Mouse (Mus musculus): ENCODE measurements around the gene Sv2a. TPM values are rescaled to one million over a fixed set of nuclear protein-coding genes. Genes with fewer than 3 reads are reported as not detected.
A peak's percentile ranks its signal among the peaks of the same experiment; 100 is the strongest.
"Not testable (repeated sequence)": the region's sequence is repeated elsewhere in the genome, so short reads cannot be mapped to it uniquely, and the experiment has no call there.

Gene Sv2a
- polyA plus RNA-seq, 1 experiment from 2014 or later, result 72.0 TPM

DNA sequence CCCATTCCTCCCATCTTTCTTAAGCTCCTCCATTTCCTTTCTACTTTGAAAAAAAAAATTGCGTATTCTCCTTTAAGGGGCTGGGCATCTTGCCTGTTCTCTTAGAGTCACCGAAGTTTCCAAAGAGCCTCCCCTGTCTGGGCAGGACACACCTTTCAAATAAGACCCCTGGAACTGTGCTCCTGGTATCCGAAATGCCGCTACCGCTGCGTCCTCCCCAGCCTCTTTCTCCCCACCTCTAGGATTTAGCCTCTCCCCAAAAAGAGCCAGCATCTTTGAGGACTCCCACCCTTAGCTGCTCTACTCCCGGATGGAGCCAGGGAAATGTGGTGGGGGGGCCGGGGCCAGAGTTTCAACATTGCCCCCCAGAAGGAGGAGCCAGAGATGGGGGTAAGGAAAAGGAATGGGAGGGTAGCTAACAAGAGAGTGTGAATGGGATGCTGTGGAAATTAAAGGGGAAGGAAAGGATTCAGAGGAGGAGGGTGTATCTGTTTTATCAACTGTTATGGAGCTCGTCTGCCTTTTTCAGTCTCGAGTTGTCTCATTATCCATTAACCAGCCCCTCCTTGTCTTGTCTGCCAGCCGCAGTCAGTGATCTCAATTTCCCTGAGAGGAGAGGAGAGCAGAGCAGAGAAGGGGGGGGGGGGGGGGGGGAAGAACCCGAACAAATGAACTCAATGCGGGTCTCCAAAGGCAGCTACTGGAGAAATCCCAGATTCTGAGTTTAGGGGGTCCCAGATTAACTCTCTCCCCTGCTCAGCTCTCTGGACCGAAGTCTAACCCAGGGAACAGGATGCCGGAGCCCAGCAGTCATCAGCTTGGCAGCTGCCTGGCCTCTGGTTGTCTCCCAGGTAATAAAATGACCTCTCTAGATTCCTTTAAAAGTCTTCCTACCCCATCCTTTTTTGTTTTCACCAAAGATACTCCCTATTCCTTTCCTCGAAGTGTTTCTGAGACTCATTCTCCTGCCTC is 18.8 kb upstream of the Sv2a start, which contains the start of gene Mtmr11:
Gene Mtmr11, plus strand, starts transcription at position 136 of the 972 bp plus-strand sequence.
- Histone ChIP-seq H3K9me3 (no peaks in the 10 kb centered on the region), H3K4me2 (replicated peaks) (peak within 1 kb of the TSS; percentile 80), H3K27ac (no peak within 1 kb of the TSS), H3K36me3 (0 out of 2 replicates have a peak, but pooled peaks cover 4% of the 10 kb centered on the region), H3K9ac (replicated peaks) (peak within 1 kb of the TSS; percentile 56), H3K27me3 (no peaks in the 10 kb centered on the region), H3K4me3 (replicated peaks) (peak within 1 kb of the TSS; percentile 42), H3K4me1 (replicated peaks) (peaks cover 23% of the 10 kb centered on the region)
- WGBS, result 9% methylated on average over 16 of the region's 16 CpGs
- ATAC-seq, result peak; percentile 41

DNA sequence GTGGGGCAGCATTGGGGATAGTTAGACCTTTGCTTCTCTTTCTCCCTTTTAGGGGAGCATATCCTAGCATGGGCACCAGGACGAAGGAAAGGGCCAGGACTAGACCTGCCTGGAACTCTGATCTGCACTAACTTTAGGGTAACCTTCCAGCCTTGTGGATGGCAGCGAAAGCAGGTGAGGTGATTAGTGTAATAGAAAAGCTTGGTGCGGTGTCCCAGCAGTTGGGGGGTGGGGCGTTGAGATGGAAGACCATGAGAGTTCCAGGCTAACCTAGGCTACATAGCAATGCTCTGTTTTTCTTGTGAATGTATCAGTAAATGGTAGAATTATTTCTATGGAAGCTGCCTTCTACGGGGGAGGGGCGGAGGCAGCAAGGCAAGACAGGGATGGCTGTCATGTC is 17.9 kb upstream of the Sv2a start:
- ATAC-seq, result no peak
- Histone ChIP-seq H3K4me1 (replicated peaks) (peaks cover 23% of the 10 kb centered on the region), H3K36me3 (no peaks in the 10 kb centered on the region), H3K27ac (no peak overlapping the region), H3K27me3 (no peaks in the 10 kb centered on the region), H3K4me3 (replicated peaks) (no peak overlapping the region), H3K9ac (replicated peaks) (no peak overlapping the region), H3K9me3 (no peaks in the 10 kb centered on the region), H3K4me2 (replicated peaks) (no peak overlapping the region)
- WGBS, result 92% methylated on average over 6 of the region's 6 CpGs

DNA sequence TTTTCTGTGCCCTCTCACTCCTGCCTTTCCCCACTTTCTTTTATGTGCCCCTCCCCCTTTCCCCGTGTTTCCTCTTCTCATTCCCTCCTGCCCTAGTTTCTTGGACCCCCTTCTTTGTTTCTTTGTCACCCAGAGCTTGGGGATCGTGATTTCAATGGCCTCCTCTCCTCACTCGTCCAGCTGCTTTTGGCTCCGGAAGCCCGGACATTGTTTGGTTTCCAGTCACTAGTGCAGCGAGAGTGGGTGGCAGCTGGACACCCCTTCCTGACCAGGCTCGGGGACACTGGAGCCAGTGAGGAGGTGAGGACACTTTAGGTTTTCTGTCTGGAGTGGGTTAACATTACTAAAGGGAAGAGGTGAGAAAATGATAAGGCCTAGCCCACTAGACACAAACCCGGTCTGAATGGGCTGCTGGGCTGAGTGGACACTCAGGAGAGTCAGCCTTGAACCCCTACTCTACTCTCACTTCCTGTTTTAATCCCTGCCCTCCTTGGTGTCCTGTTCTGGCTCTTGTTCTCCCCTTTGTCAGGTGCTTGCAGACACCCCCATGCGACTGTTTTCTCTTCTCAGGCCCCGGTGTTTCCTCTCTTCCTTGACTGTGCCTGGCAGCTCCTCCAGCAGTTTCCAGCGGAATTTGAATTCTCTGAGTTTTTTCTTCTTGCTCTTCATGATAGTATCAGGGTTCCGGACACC is 12.3 kb upstream of the Sv2a start:
- no peaks in the 10 kb centered on the region for H3K9me3 ChIP-seq
- 68% methylated on average over 12 of the region's 12 CpGs for WGBS
- no peak for ATAC-seq

GRCm38 (mm10) chr3:96170276-96170675 is 10.7 kb upstream of the Sv2a start:
- Histone ChIP-seq H3K36me3 (peaks cover 20% of the 10 kb centered on the region), H3K4me1 (replicated peaks) (peaks cover 40% of the 10 kb centered on the region), H3K4me2 (replicated peaks) (peak overlapping the region; percentile 99; the same call in 1 of the 2 replicates), H3K27ac (no peak overlapping the region; the same call in 1 of the 2 replicates), H3K9me3 (no peaks in the 10 kb centered on the region), H3K9ac (replicated peaks) (peak overlapping the region; percentile 37; the same call in 1 of the 2 replicates), H3K4me3 (replicated peaks) (no peak overlapping the region), H3K27me3 (no peaks in the 10 kb centered on the region)
- WGBS, result 90% methylated on average over 4 of the region's 4 CpGs
- ATAC-seq, result no peak

More for the DNA sequence above, 12.3 kb upstream of the Sv2a start:
- H3K4me2 ChIP-seq (replicated peaks), result no peak overlapping the region
- H3K4me3 ChIP-seq (replicated peaks), result no peak overlapping the region
- H3K27me3 ChIP-seq, result no peaks in the 10 kb centered on the region
- 0 out of 2 replicates have a peak, but pooled peaks cover 5% of the 10 kb centered on the region for H3K36me3 ChIP-seq
- peaks cover 26% of the 10 kb centered on the region for H3K4me1 ChIP-seq (replicated peaks)
- H3K9ac ChIP-seq (replicated peaks), result no peak overlapping the region
- no peak overlapping the region for H3K27ac ChIP-seq

DNA sequence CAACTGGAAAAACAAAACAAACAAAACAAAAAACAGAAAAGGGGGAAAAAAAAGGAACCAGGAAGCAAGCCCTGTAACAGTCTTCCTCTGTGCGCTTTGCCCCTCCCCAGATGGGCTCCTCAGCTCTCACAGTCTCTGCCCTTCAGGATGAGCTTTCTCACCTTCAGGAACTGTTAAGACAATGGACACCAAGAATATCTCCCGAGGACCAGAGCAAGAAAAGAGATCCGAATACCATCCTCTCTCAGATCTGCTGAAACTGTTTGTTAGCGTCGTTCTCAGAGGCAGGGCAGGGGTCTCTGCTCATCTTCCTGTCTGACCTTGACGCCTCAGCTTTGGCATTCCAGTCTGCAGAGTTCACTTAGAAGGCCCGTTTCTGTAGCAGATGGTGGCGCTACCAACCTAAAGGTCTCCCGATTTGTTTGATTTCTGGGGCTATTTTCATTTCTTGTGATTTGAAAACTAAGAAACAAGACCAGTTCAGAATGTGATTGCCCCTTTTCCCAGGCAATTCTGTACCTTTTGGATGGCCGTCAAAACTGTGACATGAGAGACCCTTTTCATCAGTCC is 9.9 kb upstream of the Sv2a start:
- H3K27me3 ChIP-seq, result no peaks in the 10 kb centered on the region
- peak overlapping the region; percentile 99 for H3K27ac ChIP-seq
- peak overlapping the region; percentile 99 for H3K4me2 ChIP-seq (replicated peaks)
- peaks cover 40% of the 10 kb centered on the region for H3K4me1 ChIP-seq (replicated peaks)
- H3K36me3 ChIP-seq, result peaks cover 26% of the 10 kb centered on the region
- peak overlapping the region; percentile 85 for H3K4me3 ChIP-seq (replicated peaks)
- no peaks in the 10 kb centered on the region for H3K9me3 ChIP-seq
- 74% methylated on average over 10 of the region's 10 CpGs for WGBS
- no peak for ATAC-seq
- peak overlapping the region; percentile 88 for H3K9ac ChIP-seq (replicated peaks)

- 22% methylated on average over 18 of the region's 18 CpGs for WGBS
- Histone ChIP-seq H3K4me3 (replicated peaks) (peak overlapping the region; percentile 85), H3K27me3 (no peaks in the 10 kb centered on the region), H3K36me3 (peaks cover 32% of the 10 kb centered on the region), H3K27ac (peak overlapping the region; percentile 99), H3K4me2 (replicated peaks) (peak overlapping the region; percentile 99), H3K9me3 (no peaks in the 10 kb centered on the region), H3K4me1 (replicated peaks) (peaks cover 40% of the 10 kb centered on the region), H3K9ac (replicated peaks) (peak overlapping the region; percentile 88)
- peak; percentile 40 for ATAC-seq
These were observed 9.3 kb upstream of the Sv2a start for GRCm38 (mm10) chr3:96171583-96172196.

DNA sequence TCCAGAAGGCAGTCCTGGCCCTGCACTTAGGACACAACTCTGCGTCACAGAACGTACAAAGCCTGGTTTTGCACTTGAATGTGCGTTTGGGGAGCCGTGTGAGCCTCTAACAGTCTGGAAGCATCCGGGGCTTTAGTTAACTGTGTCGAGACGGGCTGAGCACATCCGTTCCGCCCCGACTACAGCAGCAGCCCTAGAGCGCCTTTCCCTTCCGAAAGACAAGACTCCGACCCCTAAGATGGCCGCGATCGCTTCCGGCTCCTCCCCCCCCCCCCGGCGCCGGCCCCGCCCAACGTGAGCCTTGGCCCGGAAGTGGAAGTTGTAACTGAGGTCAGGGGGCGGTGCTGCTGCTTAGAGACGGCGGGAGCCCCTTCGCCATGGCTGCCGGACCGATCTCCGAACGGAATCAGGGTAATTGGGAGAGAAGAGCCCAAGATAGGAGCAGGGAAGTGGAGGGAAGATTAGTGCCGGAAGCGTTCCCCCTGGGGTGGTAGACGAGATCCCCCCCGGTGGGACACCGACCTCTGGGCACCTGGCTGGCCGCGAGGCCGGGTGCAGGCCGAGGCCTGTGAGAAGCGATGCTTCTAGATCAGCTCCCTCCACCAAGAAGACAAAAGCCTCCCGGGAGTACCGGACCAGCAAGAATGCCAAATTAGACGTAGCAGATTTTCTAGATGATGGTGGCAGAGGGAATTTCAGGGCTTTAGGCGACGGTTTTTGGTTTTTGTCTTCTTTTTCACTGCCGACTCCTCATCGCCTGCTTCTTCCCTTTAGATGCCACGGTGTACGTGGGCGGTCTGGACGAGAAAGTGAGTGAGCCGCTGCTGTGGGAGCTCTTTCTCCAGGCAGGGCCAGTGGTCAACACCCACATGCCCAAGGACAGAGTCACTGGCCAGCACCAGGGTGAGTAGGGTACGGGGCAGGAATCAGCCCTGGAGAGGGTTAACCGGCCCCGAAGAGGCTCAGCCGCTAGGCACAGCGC is 8.5 kb upstream of the Sv2a start, which contains the start of gene Sf3b4:
Gene Sf3b4, plus strand, starts transcription at position 136 of the 982 bp plus-strand sequence.
- H3K4me3 ChIP-seq (replicated peaks), result peak within 1 kb of the TSS; percentile 85
- H3K9ac ChIP-seq (replicated peaks), result peak within 1 kb of the TSS; percentile 88
- peaks cover 40% of the 10 kb centered on the region for H3K4me1 ChIP-seq (replicated peaks)
- peaks cover 38% of the 10 kb centered on the region for H3K36me3 ChIP-seq
- H3K4me2 ChIP-seq (replicated peaks), result peak within 1 kb of the TSS; percentile 99
- no peaks in the 10 kb centered on the region for H3K27me3 ChIP-seq
- no peaks in the 10 kb centered on the region for H3K9me3 ChIP-seq
- ATAC-seq, result peak; percentile 96
- peak within 1 kb of the TSS; percentile 99 for H3K27ac ChIP-seq
- under 1% methylated on average over 57 of the region's 58 CpGs for WGBS

DNA sequence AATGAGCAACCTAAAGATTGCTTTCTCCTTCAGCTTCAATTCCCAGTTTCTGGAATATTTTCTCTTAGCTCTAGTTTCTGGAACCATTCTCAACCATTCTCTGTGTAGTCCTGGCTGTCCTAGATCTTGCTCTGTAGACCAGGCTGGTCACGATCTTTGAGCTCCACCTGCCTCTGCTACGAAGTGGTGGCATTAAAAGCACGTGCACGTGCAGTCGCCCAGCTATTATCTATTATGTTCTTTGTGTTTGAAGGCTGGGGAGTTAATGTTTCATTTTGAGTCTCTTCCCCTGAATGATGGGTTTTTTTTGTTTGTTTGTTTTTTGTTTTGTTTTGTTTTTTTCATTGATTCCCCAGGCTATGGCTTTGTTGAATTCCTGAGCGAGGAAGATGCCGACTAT is 7.8 kb upstream of the Sv2a start:
- Histone ChIP-seq H3K36me3 (peaks cover 45% of the 10 kb centered on the region), H3K4me1 (replicated peaks) (peaks cover 40% of the 10 kb centered on the region), H3K9me3 (no peaks in the 10 kb centered on the region), H3K9ac (replicated peaks) (peak overlapping the region; percentile 88), H3K27ac (0 out of 2 replicates have a peak overlapping the region, but pooled peaks have one; percentile 99), H3K4me3 (replicated peaks) (peak overlapping the region; percentile 85), H3K27me3 (no peaks in the 10 kb centered on the region), H3K4me2 (replicated peaks) (peak overlapping the region; percentile 99)
- WGBS, result 39% methylated on average over 7 of the region's 7 CpGs
- no peak for ATAC-seq

- not testable (repeated sequence) for H3K9ac ChIP-seq (replicated peaks); H3K9me3 ChIP-seq; ATAC-seq; H3K27ac ChIP-seq; H3K27me3 ChIP-seq
- peaks cover 40% of the 10 kb centered on the region for H3K4me1 ChIP-seq (replicated peaks)
- H3K36me3 ChIP-seq, result peaks cover 52% of the 10 kb centered on the region
- 93% methylated on average over 4 of the region's 4 CpGs for WGBS
- H3K4me3 ChIP-seq (replicated peaks), result 0 out of 2 replicates have a peak overlapping the region, but pooled peaks have one; percentile 85
- H3K4me2 ChIP-seq (replicated peaks), result 0 out of 2 replicates have a peak overlapping the region, but pooled peaks have one; percentile 99
These were observed 6.9 kb upstream of the Sv2a start for GRCm38 (mm10) chr3:96174042-96174441.

GRCm38 (mm10) chr3:96175251-96175650 is 5.7 kb upstream of the Sv2a start:
- WGBS, result 97% methylated on average over 6 of the region's 6 CpGs

More at GRCm38 (mm10) chr3:96175251-96175650, 5.7 kb upstream of the Sv2a start:
- Histone ChIP-seq H3K4me2 (replicated peaks) (no peak overlapping the region), H3K36me3 (peaks cover 50% of the 10 kb centered on the region), H3K9me3 (no peaks in the 10 kb centered on the region), H3K4me1 (replicated peaks) (peaks cover 39% of the 10 kb centered on the region), H3K4me3 (replicated peaks) (no peak overlapping the region), H3K27me3 (no peaks in the 10 kb centered on the region), H3K9ac (replicated peaks) (no peak overlapping the region), H3K27ac (no peak overlapping the region)
- ATAC-seq, result no peak

Measured in midbrain, embryonic 13.5 days (tissue).